ENCODE assay signal across 13 mouse cellular contexts in genomic region chr4:102517653-102518052, GRCm38 (mm10).
DNase-seq lines count a peak whose midpoint lies in the region; ATAC-seq and TF ChIP-seq lines count a peak whose summit lies in the region.
"Had no signal": no experiment of that assay in that cellular context is flagged by ENCODE, and none has a peak within 500 bp of the region (broad histone marks: within the 10 kb centered on the region; RNA-seq: fewer than 3 reads in every experiment).

No protein-coding gene starts in this region.

- peak overlapping the region; percentile 5; the same call in 1 of the 2 replicates for H3K27ac ChIP-seq in heart, adult 2 months
- H3K27ac ChIP-seq in liver, adult 2 months (replicated peaks; ENCODE audit: insufficient read depth, low read depth, low read length), result 0 out of 2 replicates have a peak overlapping the region, but pooled peaks have one; percentile 22
- peak overlapping the region; percentile 38 for H3K27ac ChIP-seq in liver, embryonic 15.5 days (replicated peaks)
- H3K27ac ChIP-seq in small intestine, adult 2 months (ENCODE audit: insufficient read depth, low read depth, low read length), result peak overlapping the region; percentile 61
- H3K27ac ChIP-seq in forebrain, embryonic 14.5 days (ENCODE audit: low read depth, low read length), result no peak overlapping the region
- H3K27ac ChIP-seq: forebrain, embryonic 12.5 days; liver, embryonic 13.5 days; neural tube, embryonic 13.5 days had no signal

- H3K4me1 ChIP-seq in heart, adult 2 months (ENCODE audit: control insufficient read depth, insufficient read depth, low read length), result peaks cover 13% of the 10 kb centered on the region
- peaks cover 16% of the 10 kb centered on the region for H3K4me1 ChIP-seq in liver, adult 2 months (ENCODE audit: control insufficient read depth, insufficient read depth, low read length)
- peaks cover 12% of the 10 kb centered on the region; the same call in 1 of the 2 replicates for H3K4me1 ChIP-seq in liver, embryonic 15.5 days (replicated peaks)
- H3K4me1 ChIP-seq in small intestine, adult 2 months (ENCODE audit: control insufficient read depth, insufficient read depth, insufficient read length, low read length), result peaks cover 14% of the 10 kb centered on the region; the same call in 1 of the 2 replicates
- H3K4me1 ChIP-seq in forebrain, embryonic 14.5 days (ENCODE audit: control insufficient read depth, insufficient read depth, low read length), result no peaks in the 10 kb centered on the region

- TF ChIP-seq EP300 in heart, adult 2 months (IDR thresholded peaks at IDR 0.05; ENCODE audit: insufficient read depth, low read depth, low read length), result no peak

- H3K27me3 ChIP-seq in heart, adult 2 months (ENCODE audit: control insufficient read depth, insufficient read depth, low read length), result no peaks in the 10 kb centered on the region
- no peaks in the 10 kb centered on the region for H3K27me3 ChIP-seq in liver, adult 2 months (ENCODE audit: control insufficient read depth, insufficient read depth, low read length)
- no peaks in the 10 kb centered on the region for H3K27me3 ChIP-seq in liver, embryonic 15.5 days
- H3K27me3 ChIP-seq in small intestine, adult 2 months (ENCODE audit: control insufficient read depth, insufficient read depth, low read length), result no peaks in the 10 kb centered on the region
- H3K27me3 ChIP-seq in forebrain, embryonic 14.5 days (replicated peaks; ENCODE audit: control insufficient read depth, insufficient read depth, low read length), result no peaks in the 10 kb centered on the region
- H3K27me3 ChIP-seq: liver, embryonic 13.5 days; neural tube, embryonic 13.5 days; Patski had no signal

- H3K36me3 ChIP-seq in heart, adult 2 months (ENCODE audit: control insufficient read depth, insufficient read depth, low read length), result peaks cover 11% of the 10 kb centered on the region
- H3K36me3 ChIP-seq in liver, adult 2 months (ENCODE audit: control insufficient read depth, insufficient read depth, low read length), result no peaks in the 10 kb centered on the region
- no peaks in the 10 kb centered on the region for H3K36me3 ChIP-seq in liver, embryonic 15.5 days (replicated peaks)
- no peaks in the 10 kb centered on the region for H3K36me3 ChIP-seq in small intestine, adult 2 months (ENCODE audit: control insufficient read depth, insufficient read depth, low read length)
- H3K36me3 ChIP-seq in forebrain, embryonic 14.5 days (ENCODE audit: control insufficient read depth, insufficient read depth, low read length), result no peaks in the 10 kb centered on the region
- H3K36me3 ChIP-seq: forebrain, embryonic 12.5 days; liver, embryonic 13.5 days; neural tube, embryonic 13.5 days had no signal

- no peak for TF ChIP-seq POLR2A in heart, adult 2 months (IDR thresholded peaks at IDR 0.05; ENCODE audit: insufficient read depth, low read depth, low read length)
- no peak for TF ChIP-seq POLR2A in liver, adult 2 months (IDR thresholded peaks at IDR 0.05; ENCODE audit: extremely low read depth, insufficient read depth, low read length)
- no peak for TF ChIP-seq POLR2A in small intestine, adult 2 months (IDR thresholded peaks at IDR 0.05; ENCODE audit: low read depth, low read length)

- H3K4me2 ChIP-seq in liver, embryonic 15.5 days, result no peak overlapping the region
- H3K4me2 ChIP-seq in forebrain, embryonic 14.5 days (ENCODE audit: low read length), result no peak overlapping the region
- H3K4me2 ChIP-seq: forebrain, embryonic 12.5 days; liver, embryonic 13.5 days; midbrain, embryonic 11.5 days; neural tube, embryonic 13.5 days had no signal

- H3K9me3 ChIP-seq in liver, embryonic 15.5 days (replicated peaks), result no peaks in the 10 kb centered on the region
- no peaks in the 10 kb centered on the region for H3K9me3 ChIP-seq in forebrain, embryonic 14.5 days (replicated peaks; ENCODE audit: control insufficient read depth, low read length)
- H3K9me3 ChIP-seq: forebrain, embryonic 12.5 days; liver, embryonic 13.5 days; neural tube, embryonic 13.5 days had no signal

- no peak for DNase-seq in heart, adult 2 months
- no peak for DNase-seq in heart, postnatal 25 days (ENCODE audit: low spot score)
- no peak for DNase-seq in liver, adult 2 months (ENCODE audit: extremely low read depth, low read depth, low spot score)
- DNase-seq in liver, result no peak
- DNase-seq in forebrain, embryonic 14.5 days (ENCODE audit: low spot score), result no peak
- DNase-seq in frontal cortex, postnatal 25 days (ENCODE audit: low spot score in 2 of 2), result no peak

- peaks cover 2% of the 10 kb centered on the region; the same call in 1 of the 2 replicates for H3K79me2 ChIP-seq in heart, adult 2 months (replicated peaks; ENCODE audit: control insufficient read depth, insufficient read depth, low read length)
- H3K79me2 ChIP-seq in liver, adult 2 months (ENCODE audit: control insufficient read depth, insufficient read depth, low read length), result no peaks in the 10 kb centered on the region

- no peak for ATAC-seq in liver, embryonic 15.5 days (ENCODE audit: insufficient read depth)
- ATAC-seq in forebrain, embryonic 14.5 days, result no peak
- ATAC-seq: Patski had no signal

- H3K4me3 ChIP-seq in heart, adult 2 months, result no peak overlapping the region
- H3K4me3 ChIP-seq in liver, adult 2 months (ENCODE audit: insufficient read depth, low read depth, low read length), result no peak overlapping the region
- no peak overlapping the region for H3K4me3 ChIP-seq in liver, embryonic 15.5 days (replicated peaks)
- H3K4me3 ChIP-seq in small intestine, adult 2 months (ENCODE audit: low read depth, low read length), result no peak overlapping the region
- no peak overlapping the region for H3K4me3 ChIP-seq in forebrain, embryonic 14.5 days (ENCODE audit: low read depth, low read length)
- H3K4me3 ChIP-seq: forebrain, embryonic 12.5 days; liver, embryonic 13.5 days; neural tube, embryonic 13.5 days had no signal

- WGBS in heart, adult 2 months, result 57% methylated on average over 2 of the region's 2 CpGs
- 81% methylated on average over 2 of the region's 2 CpGs for WGBS in liver, adult 2 months
- 23% methylated on average over 2 of the region's 2 CpGs for WGBS in liver, embryonic 15.5 days (ENCODE audit: insufficient replicate concordance)
- 62% methylated on average over 2 of the region's 2 CpGs for WGBS in small intestine, adult 2 months
- 71% methylated on average over 2 of the region's 2 CpGs for WGBS in forebrain, embryonic 14.5 days

- peak overlapping the region; percentile 29; the same call in 1 of the 2 replicates for H3K9ac ChIP-seq in heart, adult 2 months (ENCODE audit: low read depth, low read length)
- no peak overlapping the region for H3K9ac ChIP-seq in liver, adult 2 months (ENCODE audit: low read depth, low read length)
- no peak overlapping the region for H3K9ac ChIP-seq in liver, embryonic 15.5 days
- H3K9ac ChIP-seq in forebrain, embryonic 14.5 days (ENCODE audit: low read length), result no peak overlapping the region
- H3K9ac ChIP-seq: forebrain, embryonic 12.5 days; liver, embryonic 13.5 days; neural tube, embryonic 13.5 days had no signal

- intact Hi-C loops in heart, adult 2 months (cut with DNase I), result no loop called here
- intact Hi-C loops in heart, postnatal 25 days (cut with DNase I), result loop anchor here (10.0 kb wide), 1 partner anchor 597 kb away; the partner anchor contains the start of genes Mier1 and Wdr78

- TF ChIP-seq CTCF in heart, adult 2 months (IDR thresholded peaks at IDR 0.05), result no peak
- no peak for TF ChIP-seq CTCF in liver, adult 2 months (IDR thresholded peaks at IDR 0.05; ENCODE audit: low read depth, low read length)
- no peak for TF ChIP-seq CTCF in small intestine, adult 2 months (IDR thresholded peaks at IDR 0.05; ENCODE audit: extremely low read depth, insufficient read length, insufficient replicate concordance, low read depth, low read length)
